Mouse (Mus musculus): Measurements from ENCODE around the gene Tfeb.

Tfeb gene

DNA sequence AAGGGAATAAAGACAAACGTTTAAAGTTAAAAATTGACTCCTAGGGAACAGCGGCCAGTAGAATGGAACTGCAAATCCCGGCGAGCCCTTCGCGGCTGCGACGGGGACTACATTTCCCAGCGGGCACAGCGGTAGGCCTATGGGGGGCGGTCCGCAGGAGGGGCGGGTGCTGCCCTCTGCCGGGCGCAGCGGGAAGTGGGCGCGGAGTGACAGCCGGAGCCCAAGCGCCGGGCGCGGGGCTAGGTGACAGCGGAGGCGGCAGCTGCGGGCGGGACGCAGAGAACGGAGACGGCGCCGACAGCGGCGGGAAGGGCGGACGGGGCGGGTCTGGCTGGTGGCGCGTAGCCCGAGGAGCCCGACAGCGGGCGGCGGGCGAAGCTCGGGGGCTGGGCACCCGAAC lies at the start of gene Tfeb:
Gene Tfeb (plus strand): TSS at position 175 of the 400 bp plus-strand sequence.
- TF ChIP-seq GATA4 (IDR thresholded peaks at IDR 0.05; ENCODE audit: insufficient replicate concordance, low read length) = no peak; the same call in 1 of the 2 replicates

DNA sequence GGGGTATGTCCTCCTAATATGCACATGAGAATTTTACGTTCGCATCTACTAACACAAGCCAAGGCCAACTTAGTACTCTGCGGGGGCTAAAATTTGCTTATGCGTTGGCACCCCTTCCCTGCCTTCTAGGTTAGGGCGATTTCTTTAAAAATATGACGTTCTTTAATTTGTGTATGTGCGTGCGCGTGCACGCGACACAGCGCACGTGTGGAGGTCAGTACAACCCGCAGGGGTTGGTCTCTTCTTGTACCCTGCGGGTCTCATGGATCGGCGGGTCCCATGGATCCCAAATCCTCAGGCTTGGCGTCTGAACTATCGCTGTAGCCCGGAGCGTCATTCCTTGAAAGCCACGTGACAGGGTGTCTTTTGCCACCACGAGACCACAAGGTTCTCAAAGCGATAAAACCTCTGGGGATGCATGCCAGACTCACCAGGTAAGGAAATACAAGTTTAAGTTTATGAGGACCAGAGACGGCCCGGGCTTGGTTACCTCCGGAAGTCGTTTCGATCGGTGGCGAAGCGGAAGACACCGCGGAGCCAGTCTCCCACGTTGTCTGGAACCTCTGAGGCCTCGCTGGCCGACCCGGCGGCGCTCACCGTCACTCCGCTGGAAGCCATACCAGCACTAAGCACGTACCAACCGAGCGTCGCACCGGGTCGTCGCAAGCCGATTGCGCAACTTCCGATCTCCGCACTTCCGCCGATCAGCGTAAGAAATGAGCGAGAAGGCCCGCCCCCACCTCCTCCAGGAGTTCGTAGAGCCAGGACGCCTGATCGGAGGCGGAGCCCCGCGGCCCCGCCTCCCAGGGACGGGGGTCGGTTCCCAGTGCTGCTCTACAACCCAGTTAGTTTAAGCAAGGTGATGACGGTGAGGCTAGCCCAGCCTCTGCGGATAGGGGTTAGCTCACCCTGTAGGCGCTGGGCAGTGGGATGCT lies 49.2 kb upstream of the Tfeb start:
- TF ChIP-seq GATA4 (IDR thresholded peaks at IDR 0.05; ENCODE audit: insufficient replicate concordance, low read length) = no peak; the same call in 1 of the 2 replicates

DNA sequence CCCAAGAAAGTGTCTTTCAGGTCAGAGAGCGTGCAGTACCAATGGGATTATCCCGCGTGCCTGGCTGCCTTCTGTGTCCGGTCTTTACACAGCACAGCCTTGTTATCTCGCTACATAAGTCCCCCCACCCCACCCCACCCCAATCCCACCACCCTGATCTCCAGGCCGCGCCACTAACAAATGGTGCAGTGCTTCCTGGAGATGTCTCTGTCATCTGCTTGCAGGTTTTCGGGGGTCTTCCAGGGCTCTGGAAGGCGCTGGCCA lies 48.6 kb upstream of the Tfeb start, which contains the start of gene Tomm6:
Gene Tomm6 (minus strand): TSS at position 43 of the 264 bp plus-strand sequence.
- TF ChIP-seq GATA4 (IDR thresholded peaks at IDR 0.05; ENCODE audit: insufficient replicate concordance, low read length) = no peak

DNA sequence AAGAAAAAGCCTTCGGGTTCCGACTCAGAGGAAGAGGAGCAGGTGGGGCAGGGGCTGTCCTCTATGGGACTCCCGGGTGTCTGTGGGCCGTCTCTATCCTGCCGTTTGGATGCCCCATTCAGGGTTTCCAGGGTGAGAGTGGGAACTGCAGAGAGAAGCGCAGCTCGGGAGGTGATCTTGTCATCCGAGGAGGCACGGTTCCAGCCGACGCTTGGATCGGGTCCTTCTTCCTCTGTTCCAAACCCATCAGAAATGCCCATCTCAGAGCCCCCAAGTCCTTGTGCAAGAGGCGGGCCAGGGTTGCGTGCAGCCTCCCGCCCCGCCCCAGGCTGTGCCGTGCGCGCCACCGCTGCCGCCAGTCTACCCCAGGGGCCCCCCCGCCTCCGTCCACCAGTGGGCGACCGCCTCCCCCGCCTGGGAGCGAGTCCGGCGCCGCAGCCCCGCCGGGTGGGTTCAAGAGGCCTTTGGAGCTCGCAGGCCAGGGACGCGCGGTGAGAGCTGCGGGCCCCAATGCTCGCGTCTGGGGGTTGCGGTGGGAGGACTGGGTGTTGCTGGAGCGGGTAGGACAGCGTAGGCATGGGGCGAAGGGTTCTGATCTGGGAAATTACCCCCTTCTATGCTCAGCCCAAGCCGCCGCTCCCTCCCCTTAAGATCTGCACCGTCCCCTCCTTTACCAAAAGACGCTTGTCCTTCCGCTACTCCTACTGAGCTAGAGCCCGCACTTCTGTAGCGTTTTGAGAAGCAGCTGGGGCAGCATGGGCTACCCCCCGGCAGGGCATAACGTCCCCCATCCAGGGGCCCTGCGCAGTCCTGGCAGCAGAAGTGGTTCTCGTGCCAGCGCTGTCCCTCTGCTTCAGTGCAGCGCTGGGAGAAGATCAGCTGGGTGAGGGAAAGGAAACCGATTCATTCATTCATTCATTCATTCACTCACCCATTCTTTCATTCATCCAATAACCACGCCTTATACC lies 47.9 kb upstream of the Tfeb start, which contains the start of gene Frs3:
Gene Frs3 (plus strand): TSS at position 423 of the 968 bp plus-strand sequence.
- TF ChIP-seq GATA4 (IDR thresholded peaks at IDR 0.05; ENCODE audit: insufficient replicate concordance, low read length) = no peak

DNA sequence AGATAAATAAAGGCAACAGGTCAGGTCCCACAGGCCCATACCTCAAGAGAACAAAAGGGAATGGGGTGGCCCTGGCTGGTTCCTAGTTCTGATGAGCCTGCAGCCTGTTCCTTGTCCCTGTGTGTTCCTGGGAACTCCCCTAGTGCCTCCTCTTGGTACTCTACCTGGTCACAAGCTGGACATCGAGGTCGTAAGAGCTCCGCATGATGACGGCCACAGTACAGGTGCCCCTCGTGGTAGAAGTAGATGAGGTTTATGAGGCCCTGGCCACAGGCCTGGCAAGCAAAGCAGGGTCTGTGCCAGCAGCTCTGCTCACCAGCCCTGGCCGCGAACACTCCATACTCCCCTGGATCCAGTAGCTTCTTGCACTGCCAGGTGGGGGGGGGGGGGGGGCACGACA lies 46.9 kb upstream of the Tfeb start:
- TF ChIP-seq GATA4 (IDR thresholded peaks at IDR 0.05; ENCODE audit: insufficient replicate concordance, low read length) = no peak

DNA sequence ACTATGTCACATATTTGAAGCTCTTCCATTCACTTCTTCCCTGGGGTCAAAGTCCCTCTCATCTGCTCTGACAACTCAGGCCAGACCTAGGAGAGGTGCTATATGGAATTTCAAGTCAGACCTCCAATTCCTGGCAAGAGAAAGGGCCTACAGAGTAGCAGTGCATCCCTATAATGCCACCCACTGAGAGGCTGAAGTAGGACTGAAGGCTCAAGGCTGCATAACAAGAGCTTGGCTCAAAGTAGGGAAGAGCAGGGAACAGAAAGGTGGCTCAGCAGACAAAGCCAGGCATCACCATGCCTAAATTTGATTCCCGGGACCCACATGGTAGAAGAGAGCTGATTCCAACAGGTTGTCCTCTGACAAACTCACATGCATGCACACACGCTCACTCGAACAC lies 45.2 kb upstream of the Tfeb start:
- no peak for TF ChIP-seq GATA4 (IDR thresholded peaks at IDR 0.05; ENCODE audit: insufficient replicate concordance, low read length)

DNA sequence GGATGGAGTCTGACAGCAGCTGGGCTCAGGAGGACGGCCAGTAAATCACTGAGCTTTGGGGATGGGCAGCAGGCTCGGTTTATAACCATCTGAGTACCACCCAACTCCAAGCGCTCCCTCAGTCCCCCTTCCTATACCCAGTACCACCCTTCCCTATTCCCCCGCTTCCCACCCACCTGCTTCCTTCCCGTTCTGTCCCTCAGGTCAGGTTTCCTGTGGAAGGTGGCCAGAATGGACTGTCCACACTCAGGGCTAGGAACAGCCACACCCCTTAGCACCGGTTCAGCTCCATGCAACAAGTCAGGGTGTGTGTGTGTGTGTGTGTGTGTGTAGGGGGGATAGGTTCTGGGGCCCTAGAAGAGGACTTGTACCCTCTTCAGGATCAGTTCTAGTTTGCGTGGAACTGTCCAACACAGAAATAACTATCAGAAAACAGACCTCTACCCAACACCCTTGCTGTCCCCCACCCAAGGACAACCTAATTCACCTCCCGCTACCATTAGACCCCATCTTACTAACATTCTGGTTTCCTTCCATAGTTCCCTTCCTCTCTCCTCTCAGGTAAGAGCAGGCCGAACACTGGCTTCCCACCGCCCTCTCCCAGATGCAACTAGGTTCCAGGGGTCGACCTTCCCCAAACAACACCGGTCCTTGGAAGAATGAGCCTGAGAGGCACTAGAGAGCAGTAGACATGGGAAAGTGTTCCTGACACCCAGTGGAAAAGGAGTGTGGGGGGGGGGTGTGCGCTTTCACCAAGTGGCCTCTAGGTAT lies 43.0 kb upstream of the Tfeb start:
- no peak for TF ChIP-seq GATA4 (IDR thresholded peaks at IDR 0.05; ENCODE audit: insufficient replicate concordance, low read length)

DNA sequence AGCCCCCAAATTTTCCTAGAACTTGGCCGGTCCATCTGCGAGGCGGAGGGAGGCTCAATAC lies 42.6 kb upstream of the Tfeb start, which contains the start of gene Gm21981:
Gene Gm21981 (minus strand): TSS at position 14 of the 61 bp plus-strand sequence.
- TF ChIP-seq GATA4 (IDR thresholded peaks at IDR 0.05; ENCODE audit: insufficient replicate concordance, low read length) = no peak

DNA sequence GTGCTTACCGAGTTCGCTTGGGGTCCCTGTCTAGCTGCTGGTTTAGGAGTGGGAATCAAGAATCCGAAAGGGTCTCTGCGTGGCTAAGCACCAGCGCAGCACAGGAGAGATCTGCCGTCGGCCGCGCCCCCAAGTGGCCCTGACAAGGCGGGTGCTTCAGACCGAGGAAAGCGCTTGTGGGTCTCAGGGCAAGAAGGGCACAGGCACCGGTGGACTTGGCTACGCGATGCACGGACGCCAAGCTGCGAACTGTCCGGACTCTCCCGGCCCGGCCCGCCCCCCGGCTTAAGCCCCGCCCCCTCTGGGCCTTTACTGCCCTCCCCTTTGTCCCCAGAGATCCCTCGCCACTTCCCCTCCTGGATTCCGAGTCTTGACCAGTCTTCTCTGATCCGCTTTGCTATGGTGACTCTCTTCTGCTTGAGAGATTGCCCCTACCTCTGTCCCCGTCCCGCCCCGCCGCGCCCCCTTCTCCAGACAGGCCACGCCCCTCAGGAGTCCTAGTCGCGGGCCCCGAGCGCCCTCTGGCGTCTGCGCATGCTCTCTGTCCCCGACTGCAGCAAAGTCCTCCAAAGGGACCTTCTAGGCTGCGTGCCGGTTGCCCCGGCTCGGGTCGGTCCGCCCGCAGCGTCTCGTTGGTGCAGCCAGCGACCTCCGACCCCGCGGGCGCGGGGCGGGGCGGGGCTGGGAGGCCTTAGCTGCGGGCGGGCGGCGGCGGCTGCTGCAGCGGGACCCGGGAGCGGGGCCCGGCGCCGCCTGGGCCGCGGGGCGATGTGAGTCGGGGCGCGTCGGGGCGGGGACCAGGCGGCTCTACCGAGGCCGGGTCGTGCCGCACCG lies 42.1 kb upstream of the Tfeb start, which contains the start of gene Prickle4:
Gene Prickle4 (minus strand): TSS at position 234 of the 834 bp plus-strand sequence.
- TF ChIP-seq GATA4 (IDR thresholded peaks at IDR 0.05; ENCODE audit: insufficient replicate concordance, low read length) = no peak; the same call in 1 of the 2 replicates

DNA sequence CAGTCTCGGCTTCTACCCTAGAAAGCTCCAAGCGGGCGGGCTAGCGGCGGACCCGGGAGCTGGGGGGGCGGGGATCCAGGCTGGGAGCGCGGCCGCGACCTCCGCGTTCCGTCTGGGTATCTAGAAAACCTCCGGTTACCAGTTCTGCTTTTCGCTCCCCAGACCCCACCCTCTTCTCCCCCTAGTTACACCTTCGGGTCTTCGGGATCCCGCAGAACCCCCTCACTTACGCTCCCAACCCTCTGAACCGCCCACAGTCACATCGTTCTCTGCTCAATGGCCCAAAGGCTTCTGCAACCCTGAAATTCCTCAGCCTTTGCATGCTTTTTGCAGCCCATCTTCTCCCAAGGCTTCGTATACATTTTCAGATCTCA lies 41.5 kb upstream of the Tfeb start:
- TF ChIP-seq GATA4 (IDR thresholded peaks at IDR 0.05; ENCODE audit: insufficient replicate concordance, low read length) = no peak

DNA sequence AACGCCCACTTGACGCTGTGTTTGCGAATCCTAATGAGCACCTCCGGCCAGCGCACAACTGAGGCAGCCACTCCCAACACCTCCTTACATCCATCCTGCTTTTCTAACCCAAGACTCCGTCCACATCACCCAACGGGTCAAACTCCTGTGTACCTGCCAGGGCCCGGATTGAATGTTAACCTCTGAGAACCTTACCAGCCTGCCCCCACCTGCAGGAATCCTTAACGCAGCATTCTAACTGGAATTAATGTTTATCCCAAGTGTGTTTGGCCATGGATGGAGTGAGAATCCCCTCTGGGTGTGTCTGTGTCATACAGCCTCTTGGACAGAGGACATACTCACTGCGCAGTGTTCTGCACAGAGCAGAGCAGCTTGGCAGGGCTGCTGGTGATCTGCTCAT lies 38.7 kb upstream of the Tfeb start:
- no peak for TF ChIP-seq GATA4 (IDR thresholded peaks at IDR 0.05; ENCODE audit: insufficient replicate concordance, low read length)

DNA sequence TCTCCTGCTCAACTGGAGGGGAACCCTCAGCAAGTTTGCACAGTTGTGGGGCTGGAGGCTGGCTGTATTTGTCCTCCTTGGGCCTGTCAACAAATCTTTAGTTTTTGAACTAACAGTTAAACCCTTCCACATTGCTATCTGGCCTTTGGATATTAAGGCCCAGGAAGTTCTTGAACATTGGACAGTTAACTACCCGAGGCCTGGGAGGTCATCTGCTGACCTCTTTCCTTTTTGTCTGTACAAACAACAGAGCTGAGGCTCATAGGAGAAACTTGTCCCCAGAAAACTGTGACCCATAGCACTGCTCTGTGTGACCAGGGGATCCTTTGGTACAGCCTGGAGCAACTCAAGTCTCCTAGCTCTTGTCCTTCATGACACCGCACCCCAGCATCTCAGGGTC lies 37.8 kb upstream of the Tfeb start:
- no peak for TF ChIP-seq GATA4 (IDR thresholded peaks at IDR 0.05; ENCODE audit: insufficient replicate concordance, low read length)

DNA sequence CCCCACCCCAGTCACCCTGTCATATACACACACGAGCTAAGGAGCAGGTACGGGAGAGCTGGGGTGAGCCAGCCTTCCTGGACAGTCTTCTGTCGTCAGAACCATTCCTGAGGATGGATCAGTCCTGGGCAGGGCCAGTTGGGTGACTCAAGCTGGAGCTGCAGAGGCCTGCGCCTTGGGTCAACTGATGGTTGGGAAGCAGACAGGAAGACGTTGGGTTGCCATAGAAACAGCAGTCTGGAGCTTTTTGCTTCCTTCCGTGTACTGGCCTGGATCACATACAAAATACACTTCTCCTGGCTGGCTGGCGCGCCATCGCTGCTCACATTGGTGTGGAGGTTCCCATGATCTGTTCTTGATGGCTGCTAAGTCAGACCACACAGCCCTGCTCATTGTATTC lies 35.0 kb upstream of the Tfeb start:
- TF ChIP-seq GATA4 (IDR thresholded peaks at IDR 0.05; ENCODE audit: insufficient replicate concordance, low read length) = no peak

DNA sequence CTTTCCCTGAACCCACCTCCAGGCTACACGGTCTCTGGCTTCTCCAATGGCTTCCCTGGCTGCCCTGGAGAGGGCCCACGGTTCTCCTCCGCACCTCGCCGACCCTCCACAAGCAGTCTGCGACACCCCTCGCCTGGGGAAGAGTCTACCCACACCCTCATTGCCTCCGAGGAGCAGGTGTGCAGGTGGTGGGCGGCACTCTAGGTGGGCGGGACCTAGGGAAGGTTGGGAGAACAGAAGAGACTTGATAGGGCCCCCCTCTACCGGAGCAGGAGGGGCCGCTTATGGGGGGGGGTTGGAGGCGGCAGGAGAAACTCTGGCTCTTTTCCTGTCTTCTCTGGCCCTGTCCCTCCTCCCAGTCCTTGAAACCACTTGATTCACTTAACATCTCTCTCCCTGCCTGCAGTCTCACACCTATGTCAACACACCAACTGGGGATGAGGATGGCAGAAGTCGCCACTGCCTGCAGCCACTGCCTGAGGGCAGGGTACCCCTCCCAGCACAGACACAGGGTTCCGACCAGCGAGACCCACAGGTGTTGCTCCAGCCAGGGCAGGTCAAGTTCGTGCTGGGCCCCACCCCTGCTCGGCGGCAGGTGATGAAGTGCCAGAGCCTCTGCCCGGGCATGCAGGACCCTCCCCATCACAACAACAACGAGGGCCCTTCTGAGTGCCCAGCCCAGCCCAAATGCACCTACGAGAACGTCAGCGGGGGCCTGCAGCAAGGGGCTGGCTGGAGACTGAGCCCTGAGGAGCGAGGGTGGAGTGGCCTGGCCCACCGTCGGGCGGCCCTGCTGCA lies 34.1 kb upstream of the Tfeb start:
- no peak for TF ChIP-seq GATA4 (IDR thresholded peaks at IDR 0.05; ENCODE audit: insufficient replicate concordance, low read length)

Data from liver, adult (tissue).